Mouse (Mus musculus) lung, postnatal 14 days (tissue): ENCODE data around the gene Gm20662.

Experiments used
- DNase-seq: peaks from one replicate; pipeline ENCODE4 v3.0.0; 2021

The Gm20662 gene

DNA sequence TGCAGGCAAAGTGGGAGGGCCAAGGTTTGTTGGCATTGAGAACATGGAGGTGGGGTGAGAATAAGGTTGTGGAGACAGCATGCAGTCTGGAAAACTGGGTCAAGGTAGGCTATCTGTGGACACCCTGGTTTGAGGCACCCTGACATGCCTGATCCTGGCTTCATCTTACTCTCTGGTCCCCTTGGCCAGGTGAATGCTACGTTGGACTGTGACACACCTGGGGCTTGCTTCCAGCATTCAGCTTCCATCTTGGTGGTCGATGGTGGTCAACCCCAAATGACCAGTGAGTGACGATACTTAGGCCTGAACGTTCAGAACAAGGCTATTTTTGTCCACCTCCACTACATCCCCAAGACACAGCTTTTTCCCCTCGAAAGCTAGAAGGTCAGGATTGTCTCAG, at the start of gene Gm20662:
Gene Gm20662 (plus strand): TSS at position 301 of the 400 bp plus-strand sequence.
- DNase-seq = no peak

DNA sequence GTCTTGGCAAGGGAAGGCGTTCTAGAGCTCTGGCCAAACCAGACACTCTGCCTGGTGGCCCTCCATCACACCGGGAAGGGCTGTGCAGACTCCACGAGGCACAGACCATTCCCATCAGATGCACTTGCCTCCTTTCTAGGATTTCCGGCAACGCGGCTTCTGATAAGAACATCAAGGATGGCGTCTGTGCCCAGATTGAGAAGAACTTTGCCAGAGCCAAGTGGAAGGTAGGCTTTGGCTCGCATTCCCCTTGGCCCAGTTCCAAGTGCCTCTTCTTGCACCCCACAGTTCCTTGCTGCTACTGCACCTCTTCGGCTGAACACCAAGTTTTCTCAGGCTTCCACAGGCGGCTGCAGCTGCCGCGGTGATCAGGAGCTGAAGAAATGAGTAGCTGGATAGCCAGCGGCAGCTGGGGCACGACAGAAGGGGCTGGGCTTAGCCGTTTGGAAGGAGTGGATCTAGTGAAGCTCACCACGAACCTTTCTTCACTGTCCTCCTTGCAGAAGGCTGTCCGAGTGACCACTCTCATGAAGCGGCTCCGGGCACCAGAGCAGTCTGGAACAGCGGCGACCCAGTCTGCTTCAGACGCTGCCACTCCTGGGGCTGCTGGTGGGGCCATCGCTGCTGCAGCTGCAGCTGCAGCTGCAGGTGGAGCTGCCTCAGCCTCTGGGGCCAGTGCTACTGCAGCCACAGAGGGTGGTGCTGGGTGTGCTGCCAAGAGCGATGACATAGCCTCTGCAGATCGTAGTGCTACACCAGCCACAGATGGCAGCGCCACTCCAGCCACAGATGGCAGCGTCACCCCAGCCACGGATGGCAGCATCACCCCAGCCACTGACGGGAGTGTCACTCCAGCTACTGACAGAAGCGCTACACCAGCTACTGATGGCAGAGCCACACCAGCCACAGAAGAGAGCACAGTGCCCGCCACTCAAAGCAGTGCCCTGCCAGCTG, 48.6 kb upstream of the Gm20662 start:
- no peak for DNase-seq

DNA sequence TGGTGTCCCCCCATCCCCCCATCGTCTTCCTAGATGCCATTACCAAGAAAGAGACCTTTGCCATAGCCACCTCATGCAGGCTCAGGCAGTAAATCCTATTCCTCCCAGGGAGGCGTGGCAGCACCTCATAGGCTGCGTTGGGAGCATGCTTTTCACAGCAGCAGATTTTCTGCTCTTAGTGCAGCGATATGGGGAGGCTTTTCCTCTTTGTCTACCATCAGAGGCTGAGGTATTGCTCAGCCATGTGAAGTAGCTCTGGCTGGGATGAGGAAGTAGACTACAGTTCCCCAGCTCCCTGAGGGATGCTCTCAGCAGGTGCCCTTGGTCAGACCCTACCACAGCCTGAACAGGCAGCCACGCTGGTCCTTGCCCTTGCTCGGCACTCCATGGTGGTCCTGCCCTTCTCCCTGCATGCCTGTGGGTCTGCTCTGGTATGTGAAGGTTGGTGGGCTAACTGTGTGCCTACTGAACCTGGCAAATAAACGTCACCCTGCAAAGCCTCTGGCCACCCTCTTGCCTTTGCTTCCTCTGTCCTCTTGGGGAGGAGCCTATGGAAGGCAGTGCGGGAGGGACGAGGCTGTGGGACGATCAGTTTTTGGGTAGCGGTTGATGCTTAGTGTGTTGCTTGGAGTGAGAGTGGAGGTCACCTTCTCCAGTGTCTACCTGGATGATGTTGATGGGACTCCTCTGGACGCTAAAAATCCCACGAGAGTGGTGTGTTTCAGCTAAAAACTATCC, 46.8 kb upstream of the Gm20662 start:
- no peak for DNase-seq

DNA sequence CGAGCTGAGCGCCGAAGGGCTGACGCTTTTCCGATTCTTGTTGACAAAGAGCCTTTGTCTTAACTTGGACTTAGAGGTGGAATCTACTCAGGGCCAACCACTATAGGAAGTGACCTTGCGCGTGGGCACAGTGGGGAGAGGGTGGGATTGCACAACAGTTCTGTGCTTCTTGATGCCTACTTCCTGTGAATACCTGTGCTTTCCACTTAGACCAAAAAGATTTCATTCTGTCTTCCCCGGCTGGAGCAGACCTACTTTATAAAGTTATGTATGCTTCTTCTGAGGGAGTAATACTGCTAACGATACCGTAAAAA, 46.3 kb upstream of the Gm20662 start, which contains the start of gene Traip:
Gene Traip (plus strand): TSS at position 215 of the 314 bp plus-strand sequence.
- DNase-seq = no peak

- peak; percentile 95 for DNase-seq
Measured at GRCm38 (mm10) chr9:107950460-107951355, 45.4 kb upstream of the Gm20662 start.

GRCm38 (mm10) chr9:107955613-107956289, 40.4 kb upstream of the Gm20662 start:
- DNase-seq = peak; percentile 26

- DNase-seq = no peak
Measured at GRCm38 (mm10) chr9:107957141-107957540, 39.0 kb upstream of the Gm20662 start.

- DNase-seq = no peak
Measured at GRCm38 (mm10) chr9:107959896-107960295, 36.3 kb upstream of the Gm20662 start.

GRCm38 (mm10) chr9:107960928-107961327, 35.2 kb upstream of the Gm20662 start:
- no peak for DNase-seq

- no peak for DNase-seq
Measured at GRCm38 (mm10) chr9:107961351-107961762, 34.8 kb upstream of the Gm20662 start.

DNA sequence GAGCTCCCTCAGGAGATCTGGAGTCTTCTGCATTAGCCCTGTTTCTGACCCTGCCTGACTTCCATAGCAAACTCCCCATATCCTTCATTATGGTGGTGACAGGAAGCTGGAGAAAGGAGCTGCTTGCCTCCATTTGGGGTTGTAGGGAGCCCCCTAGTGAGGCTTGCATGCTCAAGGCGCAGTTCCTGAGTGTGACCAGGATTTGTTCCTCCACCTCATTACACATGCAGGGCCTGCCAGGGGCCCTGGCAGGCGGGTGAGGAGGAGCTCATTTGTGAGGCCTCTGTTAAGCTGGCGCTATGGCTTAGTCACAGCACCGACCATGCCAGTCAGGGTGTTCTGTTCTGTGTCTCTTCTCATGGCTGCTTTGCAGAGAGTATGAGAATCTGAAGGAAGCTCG, 34.3 kb upstream of the Gm20662 start:
- DNase-seq = no peak

- DNase-seq = no peak
Measured at GRCm38 (mm10) chr9:107962916-107963315, 33.2 kb upstream of the Gm20662 start.

- peak; percentile 93 for DNase-seq
Measured at GRCm38 (mm10) chr9:107963700-107964099, 32.4 kb upstream of the Gm20662 start.

GRCm38 (mm10) chr9:107964681-107965080, 31.5 kb upstream of the Gm20662 start:
- no peak for DNase-seq

DNA sequence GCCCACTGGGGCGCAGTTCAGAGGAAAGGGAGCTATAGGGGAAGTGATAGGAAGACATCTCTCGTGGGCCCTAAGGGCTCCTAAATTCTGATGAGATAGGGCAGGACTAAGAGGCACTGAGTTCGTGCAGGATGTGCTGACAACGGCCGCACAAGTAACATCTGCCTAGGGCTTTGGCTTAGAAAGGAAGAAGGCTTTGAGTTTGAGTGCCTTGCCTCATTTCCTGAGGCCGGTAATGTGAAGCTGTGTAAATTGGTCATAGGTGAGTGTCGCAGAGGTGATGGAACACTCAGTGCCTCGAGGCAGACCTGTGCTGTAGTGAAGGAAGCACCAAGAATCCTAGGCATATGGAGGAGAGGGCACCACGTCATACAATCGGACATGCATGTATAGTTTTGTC, 29.5 kb upstream of the Gm20662 start:
- no peak for DNase-seq

DNA sequence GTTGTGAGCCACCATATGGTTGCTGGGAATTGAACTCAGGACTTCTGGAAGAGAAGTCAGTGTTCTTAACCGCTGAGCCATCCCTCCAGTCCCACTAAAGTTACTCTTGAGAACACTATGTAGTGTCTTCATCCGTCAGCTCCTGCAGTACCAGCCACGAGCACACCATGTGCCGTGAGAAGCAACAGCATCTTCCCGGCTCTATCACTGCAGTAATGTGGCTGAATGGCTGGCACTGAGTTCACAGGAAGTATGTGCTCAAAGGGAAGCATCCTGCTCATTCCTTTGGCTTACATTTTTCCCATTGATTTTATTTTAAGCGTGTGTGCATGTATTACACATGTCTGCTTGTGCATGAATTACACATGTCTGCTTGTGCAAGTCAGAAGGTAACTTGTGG, 28.7 kb upstream of the Gm20662 start:
- no peak for DNase-seq

DNA sequence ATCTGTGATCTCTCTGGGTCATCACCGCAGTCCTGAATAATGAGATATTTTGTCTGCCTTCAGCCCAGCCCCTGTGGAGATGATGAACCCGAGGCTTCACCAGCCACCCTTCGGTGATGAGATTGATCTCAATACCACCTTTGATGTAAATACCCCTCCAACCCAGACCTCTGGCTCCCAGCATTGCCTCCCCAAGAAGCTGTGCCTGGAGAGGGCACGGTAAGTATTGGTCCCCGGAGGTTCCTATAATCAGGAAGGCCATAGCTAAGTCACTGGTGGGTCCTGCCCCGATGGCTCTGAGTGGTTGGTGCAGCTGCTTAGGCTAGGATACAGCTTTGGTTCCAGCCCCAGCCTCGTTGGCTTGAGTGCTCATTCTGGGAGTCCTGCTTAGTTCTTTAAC, 27.6 kb upstream of the Gm20662 start:
- no peak for DNase-seq

- no peak for DNase-seq
Measured at GRCm38 (mm10) chr9:107970311-107970710, 25.8 kb upstream of the Gm20662 start.

DNA sequence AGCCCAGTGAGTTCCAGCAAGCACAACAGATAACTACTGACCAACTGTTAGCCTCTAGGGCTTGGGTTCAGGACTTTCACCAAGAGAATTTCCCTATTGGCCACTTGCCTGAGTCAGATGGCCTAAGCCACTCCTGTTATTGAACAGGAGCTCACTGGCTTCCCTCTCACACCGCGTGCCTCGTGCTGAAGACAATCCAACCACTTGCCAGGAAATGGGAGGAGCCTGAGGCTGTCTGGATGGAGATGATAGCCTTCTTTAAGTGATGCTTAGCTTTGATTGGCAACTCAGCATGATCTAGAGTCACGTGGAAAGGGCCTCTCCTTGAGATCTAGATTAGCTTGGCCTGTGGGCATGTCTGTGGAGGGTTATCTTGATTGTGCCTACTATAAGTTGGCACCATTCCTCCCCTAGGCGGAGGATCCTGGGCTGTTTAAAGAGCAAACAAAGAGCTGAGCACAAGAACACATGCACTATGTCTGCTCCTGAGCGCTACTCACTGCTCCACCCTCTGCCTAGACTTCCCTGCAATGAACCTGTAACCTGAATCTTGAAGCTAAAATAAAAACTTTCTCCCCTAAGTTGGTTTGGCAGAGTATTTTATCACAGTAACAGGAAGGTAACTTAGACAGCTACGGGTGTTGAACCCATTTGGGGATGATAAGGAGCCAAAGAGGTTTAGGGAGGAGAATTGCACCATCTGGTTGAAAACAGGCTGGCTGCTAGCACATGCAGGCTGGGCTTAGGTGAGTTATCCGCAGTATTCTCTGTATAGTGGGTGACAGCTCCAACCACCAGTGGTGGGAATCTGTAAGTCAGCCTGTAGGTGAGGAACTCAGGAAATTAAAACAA, 24.2 kb upstream of the Gm20662 start:
- no peak for DNase-seq

DNA sequence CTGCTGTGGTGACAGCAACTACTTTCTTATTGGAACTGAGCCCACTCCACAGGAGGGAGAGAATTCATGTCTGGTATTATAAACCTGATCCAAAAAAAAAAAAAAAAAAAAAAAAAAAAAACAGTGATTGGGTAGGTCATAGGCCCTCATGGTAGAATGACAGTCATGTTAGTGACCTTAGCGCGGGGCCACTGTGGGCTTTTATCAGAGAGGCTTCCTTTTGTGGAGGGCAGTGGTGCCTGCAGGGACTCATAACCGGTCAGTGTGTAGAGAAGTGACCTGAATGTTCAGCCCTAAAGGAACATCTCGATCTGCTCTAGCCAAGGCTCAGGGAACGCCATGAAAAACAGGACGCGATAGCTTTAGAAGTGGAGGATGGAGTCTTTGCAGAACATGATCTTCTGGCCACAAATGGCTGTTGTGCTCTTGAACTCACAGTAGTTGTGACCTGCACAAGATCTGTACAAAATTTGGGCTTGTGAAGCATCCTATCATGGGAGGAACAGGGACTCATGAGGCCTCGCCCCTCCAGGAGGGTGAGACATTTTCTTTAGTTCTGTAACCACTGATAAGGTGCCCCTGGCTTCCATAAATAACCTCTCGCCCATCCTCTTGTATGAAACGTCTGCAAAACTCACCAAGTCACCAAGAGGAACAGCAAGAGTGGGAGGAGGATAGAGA, 21.5 kb upstream of the Gm20662 start:
- no peak for DNase-seq
